Mouse (Mus musculus) T-helper 17 cell (primary cell): ENCODE data around the gene Mast1.

ENCODE experiments used
- in situ Hi-C, 2 experiments: fragments of 300-600 bp; cut with MboI, MseI; formaldehyde crosslinking; loops; 1 replicate in 1 of 2; 2 replicates in 1 of 2; pipeline ENCODE4 v1.15.1; 2025; ENCODE audit warnings: high pct_unique_total_duplicates in 2 of 2

Gene Mast1

DNA sequence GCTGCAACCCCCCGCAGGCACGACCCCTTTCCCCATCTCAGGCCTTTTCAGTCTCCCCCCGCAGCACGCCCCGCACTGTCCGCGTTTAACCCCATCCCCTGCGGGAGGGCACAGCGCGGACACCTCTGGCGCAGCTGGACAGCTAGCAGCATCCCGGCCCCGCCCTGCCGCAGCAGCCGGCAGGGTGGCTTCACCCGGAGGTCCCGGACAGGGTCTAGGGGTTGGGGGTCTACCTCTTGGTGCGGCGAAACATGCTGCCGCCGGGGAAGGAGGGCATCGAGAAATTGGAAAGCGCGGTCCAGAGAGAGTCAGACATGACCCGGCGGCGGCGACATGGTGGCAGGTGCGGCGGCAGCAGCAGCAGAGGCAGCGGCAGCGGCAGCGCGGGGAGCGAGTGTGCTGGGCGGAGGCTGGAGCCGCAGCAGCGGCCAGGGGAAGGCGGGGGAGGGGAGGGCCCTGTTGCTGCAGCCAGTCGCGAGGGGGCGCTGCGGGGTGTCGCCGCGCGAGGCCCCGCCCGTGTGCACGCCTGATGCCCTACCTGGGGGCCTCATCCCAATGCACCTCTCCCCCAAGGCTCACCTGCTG lies at the start of gene Mast1:
Gene Mast1 (minus strand): TSS at position 398 of the 585 bp plus-strand sequence.
- in situ Hi-C loops: no loop called here

GRCm38 (mm10) chr8:84986379-84986945 lies 49.3 kb upstream of the Mast1 start:
- in situ Hi-C loops: no loop called here

GRCm38 (mm10) chr8:84985684-84986378 lies 48.7 kb upstream of the Mast1 start:
- in situ Hi-C loops: no loop called here

- in situ Hi-C loops: no loop called here
Measured at GRCm38 (mm10) chr8:84985049-84985683, 48.0 kb upstream of the Mast1 start.

GRCm38 (mm10) chr8:84984294-84985048 lies 47.3 kb upstream of the Mast1 start:
- in situ Hi-C loops: no loop called here

- in situ Hi-C loops: no loop called here
Measured at GRCm38 (mm10) chr8:84982499-84983011, 45.4 kb upstream of the Mast1 start.

DNA sequence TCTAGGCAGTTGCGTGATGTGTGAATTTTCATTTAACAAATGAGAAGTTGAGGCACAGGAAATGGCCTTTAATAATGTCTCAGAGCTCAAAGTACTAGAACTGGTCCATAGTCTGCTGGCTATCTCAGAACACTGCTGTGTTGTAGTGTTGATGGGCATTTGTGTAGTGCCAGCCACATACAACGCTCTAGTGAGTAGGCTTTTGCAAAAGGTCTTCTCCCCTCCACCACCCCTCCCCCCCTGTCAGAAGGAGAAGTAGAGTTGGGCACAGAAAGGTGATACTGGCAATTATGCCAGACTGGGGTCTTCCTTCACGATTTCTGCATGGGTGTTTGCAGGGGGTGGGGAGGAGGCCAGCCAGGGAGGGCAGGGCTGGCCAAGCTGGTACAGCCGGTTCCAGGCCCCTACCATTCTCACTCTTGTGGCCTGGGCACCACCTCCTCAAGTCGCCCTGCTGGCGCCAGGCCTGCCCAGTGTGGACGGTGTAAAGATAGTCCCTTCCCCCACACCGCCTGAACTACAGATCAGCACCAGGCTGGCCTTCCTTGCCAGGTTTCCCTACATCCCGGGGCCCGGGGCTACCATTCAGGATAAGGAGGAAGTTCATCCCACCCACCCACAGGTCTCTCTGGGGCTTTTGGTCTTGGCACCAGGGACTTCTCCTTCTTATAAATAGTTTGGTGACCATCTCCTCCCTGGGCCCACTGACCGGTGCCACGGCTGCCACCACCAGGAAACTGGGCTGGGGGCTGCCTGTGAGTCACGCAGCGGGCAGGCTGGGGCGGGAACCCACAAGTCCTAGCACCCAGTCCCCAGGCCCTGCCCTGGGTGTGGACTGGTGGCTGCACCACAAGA lies 44.7 kb upstream of the Mast1 start:
- in situ Hi-C loops: no loop called here

- in situ Hi-C loops: no loop called here
Measured at GRCm38 (mm10) chr8:84980622-84981358, 43.6 kb upstream of the Mast1 start.

DNA sequence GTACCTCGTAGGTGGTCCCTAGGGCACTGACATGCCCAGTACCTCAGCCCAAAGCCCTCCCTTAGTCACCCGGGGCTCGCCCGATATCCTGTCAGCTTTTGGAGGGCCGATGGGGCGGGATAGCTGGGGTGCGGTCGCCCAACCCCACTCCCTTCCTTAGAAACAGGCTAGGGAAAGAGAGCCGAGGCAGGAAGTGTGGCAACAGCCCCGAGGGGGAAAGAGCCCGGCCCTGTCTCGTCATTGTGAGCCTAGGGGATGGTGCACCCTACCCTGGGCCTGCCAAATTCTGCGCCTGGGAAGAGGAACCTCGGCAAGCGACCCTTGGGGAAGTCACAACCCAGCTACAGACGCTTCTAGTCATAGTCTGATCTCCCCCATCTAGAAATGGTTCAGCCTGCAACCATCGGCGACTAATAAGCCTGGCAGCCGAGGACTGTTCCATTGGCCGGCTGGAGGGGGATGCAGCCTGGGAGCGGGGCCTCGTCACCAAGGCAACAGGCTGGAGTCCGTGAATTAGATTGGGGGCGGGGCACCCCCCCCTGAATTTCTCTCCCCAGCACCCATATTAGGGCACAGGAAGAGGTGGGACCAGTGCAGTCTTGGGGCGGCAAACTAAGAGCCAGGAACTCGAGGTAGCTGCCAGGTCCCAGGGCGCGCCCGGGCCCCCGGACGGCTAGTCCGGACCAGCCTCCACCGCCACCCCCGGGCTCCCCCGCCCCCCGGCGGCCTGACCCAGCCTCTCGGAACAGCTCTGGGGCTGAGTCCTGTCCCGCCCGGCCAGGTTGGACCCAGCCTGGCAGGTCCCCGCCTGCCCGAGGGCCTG lies 42.7 kb upstream of the Mast1 start:
- in situ Hi-C loops: loop anchor here (5.0 to 10.0 kb wide), 4 partner anchors 47 to 1725 kb away; partner anchors contain the start of genes Asna1 (in 1 of the 2), Ier2 (in 1 of the 2) and Trir (in 1 of the 2)

- in situ Hi-C loops: loop anchor here (5.0 to 10.0 kb wide), 4 partner anchors 49 to 1726 kb away; partner anchors contain the start of genes Asna1 (in 1 of the 2), Ier2 (in 1 of the 2) and Trir (in 1 of the 2)
Measured at GRCm38 (mm10) chr8:84978248-84978940, 41.2 kb upstream of the Mast1 start, which contains the start of gene Junb. Gene Junb, minus strand, starts transcription at chr8:84978718.

DNA sequence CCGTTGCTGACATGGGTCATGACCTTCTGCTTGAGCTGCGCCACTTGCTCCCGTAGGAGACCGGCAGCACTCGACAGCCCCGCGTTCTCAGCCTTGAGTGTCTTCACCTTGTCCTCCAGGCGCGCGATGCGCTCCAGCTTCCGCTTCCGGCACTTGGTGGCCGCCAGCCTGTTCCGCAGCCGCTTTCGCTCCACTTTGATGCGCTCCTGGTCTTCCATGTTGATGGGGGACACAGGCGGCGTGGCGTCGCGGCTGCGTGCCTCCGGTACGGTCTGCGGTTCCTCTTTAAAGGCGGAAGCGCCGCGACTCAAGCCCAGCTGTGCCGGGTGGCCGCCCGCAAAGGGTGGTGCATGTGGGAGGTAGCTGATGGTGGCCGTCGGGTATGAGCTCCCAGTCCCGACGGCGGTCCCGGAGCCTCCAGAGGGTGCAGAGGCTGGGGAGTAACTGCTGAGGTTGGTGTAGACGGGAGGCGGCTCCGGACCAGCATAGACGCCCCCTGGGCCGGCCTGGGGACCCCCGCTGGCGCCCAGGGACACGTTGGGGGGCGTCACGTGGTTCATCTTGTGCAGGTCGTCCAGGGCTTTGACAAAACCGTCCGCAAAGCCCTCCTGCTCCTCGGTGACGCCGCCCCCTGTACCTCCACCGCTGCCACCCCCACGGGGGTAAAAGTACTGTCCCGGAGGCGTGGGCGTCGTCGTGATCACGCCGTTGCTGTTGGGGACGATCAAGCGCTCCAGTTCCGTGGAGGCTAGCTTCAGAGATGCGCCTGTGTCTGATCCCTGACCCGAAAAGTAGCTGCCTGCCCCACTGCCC lies 40.5 kb upstream of the Mast1 start:
- in situ Hi-C loops: loop anchor here (5.0 to 10.0 kb wide), 4 partner anchors 50 to 1727 kb away; partner anchors contain the start of genes Asna1 (in 1 of the 2), Ier2 (in 1 of the 2) and Trir (in 1 of the 2)

- in situ Hi-C loops: loop anchor here (5.0 to 10.0 kb wide), 4 partner anchors 50 to 1728 kb away; partner anchors contain the start of genes Asna1 (in 1 of the 2), Ier2 (in 1 of the 2) and Trir (in 1 of the 2)
Measured at GRCm38 (mm10) chr8:84976763-84977434, 39.7 kb upstream of the Mast1 start.

- in situ Hi-C loops: loop anchor here (5.0 to 10.0 kb wide), 4 partner anchors 51 to 1729 kb away; partner anchors contain the start of genes Asna1 (in 1 of the 2), Ier2 (in 1 of the 2) and Trir (in 1 of the 2)
Measured at GRCm38 (mm10) chr8:84976031-84976762, 39.0 kb upstream of the Mast1 start.

- in situ Hi-C loops: loop anchor here (5.0 to 10.0 kb wide), 4 partner anchors 52 to 1729 kb away; partner anchors contain the start of genes Asna1 (in 1 of the 2), Ier2 (in 1 of the 2) and Trir (in 1 of the 2)
Measured at GRCm38 (mm10) chr8:84975434-84975833, 38.3 kb upstream of the Mast1 start.

DNA sequence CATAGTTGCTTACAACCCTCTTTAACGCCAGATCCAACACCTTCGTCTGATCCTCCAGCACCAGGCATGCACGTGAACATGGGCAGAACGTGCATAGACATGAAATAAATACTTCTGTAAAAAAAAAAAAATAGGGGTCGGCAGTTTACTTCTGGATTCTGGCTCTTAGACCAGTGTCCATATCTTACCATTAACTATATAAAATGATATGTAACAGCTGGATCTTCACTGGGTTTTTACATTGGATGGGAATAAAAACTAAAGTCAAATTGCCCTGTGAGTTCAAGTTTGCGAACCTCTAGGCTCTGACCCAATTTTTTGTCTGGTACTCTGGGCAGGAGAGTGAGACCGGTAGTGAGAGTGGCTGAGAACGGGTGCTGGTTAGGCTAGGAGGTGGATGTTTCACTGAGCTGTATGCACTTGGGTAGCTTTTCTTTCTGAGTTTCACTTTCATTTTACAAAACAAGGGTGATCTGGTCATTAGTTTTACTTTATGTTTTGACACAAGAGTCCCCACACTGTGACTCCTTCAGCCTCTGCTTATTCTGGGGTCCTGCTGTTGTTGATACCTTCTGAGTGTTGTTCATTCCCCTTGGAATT lies 37.5 kb upstream of the Mast1 start:
- in situ Hi-C loops: loop anchor here (5.0 to 10.0 kb wide), 5 partner anchors 33 to 1730 kb away; partner anchors contain the start of genes Asna1 (in 1 of the 2), Ier2 (in 1 of the 2) and Trir (in 1 of the 2)
